Mouse (Mus musculus): ENCODE measurements around the gene Gnptg.

- TF ChIP-seq POLR2A (IDR thresholded peaks at IDR 0.05; ENCODE audit: control insufficient read depth, extremely low read depth, insufficient read depth, low read length, poor library complexity) (no peak), CTCF (IDR thresholded peaks at IDR 0.05; ENCODE audit: borderline replicate concordance, control insufficient read depth, extremely low read depth, insufficient read depth, low read length, poor library complexity) (no peak)
Measured at GRCm38 (mm10) chr17:25270795-25271335, 30.9 kb upstream of the Gnptg start.

Measured in thymus, adult 2 months (tissue).